2 mouse cellular contexts compared by ENCODE assay signal in genomic region chr2:28146152-28146551, GRCm38 (mm10).
TF ChIP-seq lines count a peak whose summit lies in the region.

No protein-coding gene starts in this region.

TF ChIP-seq in CH12.LX, 34 proteins besides CTCF, POLR2A, EP300 and RAD21 (continued from another document):
- no peak for TF ChIP-seq JUND (conservative IDR thresholded peaks at IDR 0.05; ENCODE audit: low read depth, low read length)
- TF ChIP-seq ELF1 (IDR thresholded peaks at IDR 0.05; ENCODE audit: low read depth, low read length), result 0 out of 2 replicates have a peak, but pooled peaks have one; percentile 39

TF ChIP-seq in MEL, 35 proteins besides CTCF, POLR2A, EP300 and RAD21 (continued from another document):
- 0 out of 2 replicates have a peak, but pooled peaks have one; percentile 10 for TF ChIP-seq E2F4 (IDR thresholded peaks at IDR 0.05; ENCODE audit: borderline replicate concordance, low read depth, low read length)
- no peak for TF ChIP-seq KAT2A (conservative IDR thresholded peaks at IDR 0.05; ENCODE audit: low read depth, low read length)
- TF ChIP-seq NELFE (IDR thresholded peaks at IDR 0.05; ENCODE audit: low read depth, low read length), result peak; percentile 43
- no peak for TF ChIP-seq MEF2A (IDR thresholded peaks at IDR 0.05; ENCODE audit: extremely low read depth, insufficient replicate concordance, low read depth, low read length, poor library complexity, severe bottlenecking)
- no peak for TF ChIP-seq MYC (IDR thresholded peaks at IDR 0.05; ENCODE audit: low read depth, low read length)
- peak; percentile 81 for TF ChIP-seq USF1 (IDR thresholded peaks at IDR 0.05; ENCODE audit: low read depth, low read length)
- no peak for TF ChIP-seq TAL1 (IDR thresholded peaks at IDR 0.05; ENCODE audit: low read length)
- TF ChIP-seq ZMIZ1 (IDR thresholded peaks at IDR 0.05; ENCODE audit: low read depth, low read length), result peak; percentile 7
- peak; percentile 30; the same call in 1 of the 2 replicates for TF ChIP-seq POLR2AphosphoS5 (IDR thresholded peaks at IDR 0.05; ENCODE audit: borderline replicate concordance, low read depth, low read length)
- TF ChIP-seq CHD2 (IDR thresholded peaks at IDR 0.05; ENCODE audit: low read length), result peak; percentile 78
- peak; percentile 72; the same call in 1 of the 2 replicates for TF ChIP-seq MAX (IDR thresholded peaks at IDR 0.05; ENCODE audit: low read length)
- TF ChIP-seq CHD1 (IDR thresholded peaks at IDR 0.05; ENCODE audit: low read depth, low read length), result no peak
- TF ChIP-seq MYB (IDR thresholded peaks at IDR 0.05; ENCODE audit: low read depth, low read length), result no peak
- no peak for TF ChIP-seq RCOR1 (IDR thresholded peaks at IDR 0.05; ENCODE audit: low read depth, low read length)
- TF ChIP-seq JUND (IDR thresholded peaks at IDR 0.05; ENCODE audit: low read depth, low read length), result no peak
- TF ChIP-seq BHLHE40 (IDR thresholded peaks at IDR 0.05; ENCODE audit: borderline replicate concordance, low read depth, low read length), result no peak
- TF ChIP-seq GABPA (IDR thresholded peaks at IDR 0.05; ENCODE audit: low read depth, low read length), result no peak
- TF ChIP-seq SIN3A (IDR thresholded peaks at IDR 0.05; ENCODE audit: low read length), result peak; percentile 72
- TF ChIP-seq SMC3 (IDR thresholded peaks at IDR 0.05; ENCODE audit: low read depth, low read length), result no peak
- peak; percentile 95 for TF ChIP-seq ELF1 (IDR thresholded peaks at IDR 0.05; ENCODE audit: low read depth, low read length)
- TF ChIP-seq POLR2AphosphoS2 (IDR thresholded peaks at IDR 0.05; ENCODE audit: low read length), result peak; percentile 53; the same call in 1 of the 2 replicates
- no peak for TF ChIP-seq ZKSCAN1 (IDR thresholded peaks at IDR 0.05; ENCODE audit: low read depth, low read length)
- TF ChIP-seq ZC3H11A (IDR thresholded peaks at IDR 0.05; ENCODE audit: low read depth, low read length), result no peak
- peak; percentile 11; the same call in 1 of the 2 replicates for TF ChIP-seq TCF12 (IDR thresholded peaks at IDR 0.05; ENCODE audit: low read depth, low read length)
- no peak for TF ChIP-seq ZNF384 (IDR thresholded peaks at IDR 0.05; ENCODE audit: low read depth, low read length)
- TF ChIP-seq TBP (IDR thresholded peaks at IDR 0.05; ENCODE audit: low read depth, low read length), result peak; percentile 78
- TF ChIP-seq HCFC1 (IDR thresholded peaks at IDR 0.05; ENCODE audit: low read depth, low read length), result peak; percentile 69
- no peak for TF ChIP-seq NRF1 (IDR thresholded peaks at IDR 0.05; ENCODE audit: insufficient read depth, low read depth, low read length, poor library complexity, severe bottlenecking)
- TF ChIP-seq MXI1 (IDR thresholded peaks at IDR 0.05; ENCODE audit: low read depth, low read length), result peak; percentile 43; the same call in 1 of the 2 replicates
- no peak for TF ChIP-seq GATA1 (IDR thresholded peaks at IDR 0.05; ENCODE audit: low read depth, low read length)
- TF ChIP-seq MAZ (IDR thresholded peaks at IDR 0.05; ENCODE audit: low read depth, low read length), result peak; percentile 80
TF ChIP-seq in MEL: peak in this region for 15.
